Mouse (Mus musculus) cerebellum, postnatal 10 days (tissue): ENCODE results near the gene Stip1.

Source experiments
- DNase-seq, 2 experiments: peaks; one replicate each; pipeline ENCODE4 v3.0.0; 2021; ENCODE audit warnings: mixed read lengths in 2 of 2

Gene Stip1

DNA sequence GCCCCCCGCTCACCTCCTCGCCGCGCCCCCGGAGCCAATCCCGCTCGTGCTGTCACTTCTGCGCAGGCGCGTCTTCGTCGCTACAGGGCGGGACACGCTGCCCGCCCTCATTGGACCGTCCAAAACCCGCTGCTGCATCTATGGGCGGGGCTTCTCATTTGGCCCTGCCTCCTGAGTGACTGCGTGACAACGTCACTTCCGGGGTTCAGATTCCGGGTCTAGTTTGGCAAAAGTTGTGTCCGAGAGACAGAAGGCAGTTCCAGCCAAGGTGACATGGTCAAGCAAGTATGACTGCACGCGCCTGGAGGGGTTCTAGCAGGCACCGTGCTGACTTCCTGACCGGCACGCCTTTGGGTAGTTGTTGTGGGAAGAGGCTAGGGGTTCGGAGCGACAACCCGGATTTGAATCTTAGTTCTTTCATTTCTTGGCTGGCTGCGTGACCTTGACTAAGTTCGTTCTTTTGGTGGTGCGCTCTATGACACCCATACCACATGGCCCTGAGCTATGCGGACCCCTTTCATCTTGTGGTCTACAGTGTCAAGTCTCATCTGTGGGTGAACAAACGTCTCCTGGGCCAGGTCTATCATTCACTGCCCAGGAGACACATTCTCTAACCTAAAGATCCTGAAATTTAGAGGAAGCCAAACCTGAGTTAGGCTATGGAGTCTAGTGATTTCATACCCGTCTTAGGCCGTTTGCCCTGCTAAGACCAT lies 59.2 kb downstream of the Stip1 start, which contains the start of gene Fkbp2:
Gene Fkbp2 (minus strand): TSS at position 121 of the 713 bp plus-strand sequence.
- peak; percentile 99 to 100 for DNase-seq

DNA sequence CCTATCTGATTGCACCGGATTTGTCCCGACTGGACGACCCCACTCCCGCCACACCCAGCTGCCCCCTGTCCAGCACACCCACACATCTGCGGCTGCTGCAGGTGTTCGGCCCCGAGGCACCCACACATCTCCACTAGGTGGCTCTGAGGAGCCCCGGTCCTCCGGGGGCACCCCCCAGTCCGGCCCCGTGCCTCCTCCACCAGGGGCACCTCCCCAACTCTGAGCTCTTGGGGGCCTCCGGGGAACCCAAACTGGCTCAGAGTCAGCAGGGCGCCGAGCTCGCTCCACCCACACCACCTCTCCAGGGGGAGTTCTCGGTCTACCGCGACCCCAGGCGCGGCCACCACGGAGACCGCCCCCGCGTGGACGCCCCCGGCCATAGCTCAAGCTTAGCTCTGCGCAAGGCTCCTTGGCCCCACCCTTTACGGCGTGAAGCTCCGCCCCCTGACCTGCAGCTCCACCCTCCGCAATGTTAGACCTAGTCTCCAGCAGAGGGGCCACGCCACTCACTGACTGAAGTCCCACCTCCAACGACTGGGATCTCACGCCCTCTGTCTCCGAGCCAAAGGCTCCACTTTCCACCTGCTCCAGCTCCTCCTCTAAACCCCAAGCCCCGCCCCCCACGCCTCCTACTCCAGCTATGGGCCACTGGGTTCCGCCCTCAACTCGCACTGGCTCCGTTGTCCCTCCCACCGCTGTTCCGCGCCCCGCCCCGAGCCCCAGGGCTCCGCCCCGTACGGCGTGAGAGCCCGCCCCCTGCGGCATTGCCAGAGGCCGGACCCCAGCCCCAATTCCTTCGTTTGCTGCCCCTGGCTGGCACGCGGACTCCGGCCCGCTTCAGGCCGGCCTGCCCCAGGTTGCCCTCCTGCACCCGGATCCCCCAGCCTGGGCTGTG lies 60.0 kb downstream of the Stip1 start:
- peak; percentile 100 for DNase-seq

DNA sequence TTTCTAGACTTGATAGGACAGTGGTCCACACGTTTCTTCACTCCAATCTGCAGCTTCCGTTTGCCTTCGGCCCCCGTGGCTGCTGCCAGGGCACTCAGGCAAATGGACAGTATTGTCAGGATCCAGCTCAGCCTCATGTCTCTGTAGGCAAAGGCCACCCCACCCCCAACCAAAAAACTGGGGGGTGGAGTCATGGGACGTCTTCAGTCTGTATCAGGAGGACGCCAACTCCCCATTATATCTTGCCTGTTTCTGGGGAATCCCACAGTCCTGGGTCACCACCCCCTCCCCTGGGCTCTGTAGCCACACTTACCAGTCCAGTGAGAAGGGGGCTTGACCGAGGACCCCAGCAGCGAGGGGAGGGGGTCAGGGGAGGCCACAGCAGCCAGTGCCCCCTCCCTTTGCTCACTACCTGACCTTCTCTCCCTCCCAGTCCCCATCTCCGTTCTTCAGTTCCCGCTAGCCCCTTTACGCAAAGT lies 60.7 kb downstream of the Stip1 start:
- peak in 1 of 2 experiments; percentile 66 for DNase-seq

GRCm38 (mm10) chr19:6978639-6978974 lies 61.2 kb downstream of the Stip1 start:
- DNase-seq = no peak

DNA sequence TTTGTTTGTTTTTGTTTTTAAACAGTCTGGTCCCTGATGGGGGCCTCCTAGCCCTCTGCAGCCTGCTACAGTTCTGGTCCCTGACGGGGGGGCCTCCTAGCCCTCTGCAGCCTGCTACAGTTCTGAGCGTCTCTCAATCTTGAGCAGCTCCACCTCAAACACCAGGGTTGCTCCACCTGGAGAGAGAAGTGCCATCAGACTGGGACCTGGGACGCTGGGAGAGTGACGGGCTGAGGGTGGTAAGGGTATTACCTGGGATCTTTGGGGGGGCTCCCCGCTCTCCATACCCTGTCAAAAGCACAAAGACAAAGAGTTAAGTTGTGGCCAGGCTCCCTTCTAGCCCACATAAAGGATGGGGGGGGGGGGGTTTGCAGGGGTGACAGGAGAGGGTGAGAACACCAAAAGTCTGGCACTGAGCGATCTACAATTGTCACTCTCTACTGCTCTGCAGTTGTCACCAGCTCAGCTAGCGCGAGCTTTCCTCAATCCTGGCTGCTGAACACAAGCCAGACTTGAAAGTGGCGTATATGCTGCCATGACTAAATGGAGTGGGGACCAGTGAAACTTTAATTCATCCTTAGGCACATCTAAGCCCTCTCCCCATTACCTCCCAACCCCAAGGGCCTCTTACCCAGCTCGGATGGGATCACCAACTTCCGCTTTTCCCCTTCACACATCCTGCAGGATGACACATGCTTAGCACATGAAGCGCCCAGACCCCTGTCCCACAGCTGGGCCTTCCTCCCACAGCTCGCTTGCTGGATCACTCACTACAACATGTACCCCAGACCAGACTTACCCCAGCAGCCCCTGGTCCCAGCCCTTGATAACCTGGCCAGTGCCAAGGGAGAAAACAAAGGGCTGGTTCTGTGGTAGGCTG lies 61.8 kb downstream of the Stip1 start:
- DNase-seq = no peak

DNA sequence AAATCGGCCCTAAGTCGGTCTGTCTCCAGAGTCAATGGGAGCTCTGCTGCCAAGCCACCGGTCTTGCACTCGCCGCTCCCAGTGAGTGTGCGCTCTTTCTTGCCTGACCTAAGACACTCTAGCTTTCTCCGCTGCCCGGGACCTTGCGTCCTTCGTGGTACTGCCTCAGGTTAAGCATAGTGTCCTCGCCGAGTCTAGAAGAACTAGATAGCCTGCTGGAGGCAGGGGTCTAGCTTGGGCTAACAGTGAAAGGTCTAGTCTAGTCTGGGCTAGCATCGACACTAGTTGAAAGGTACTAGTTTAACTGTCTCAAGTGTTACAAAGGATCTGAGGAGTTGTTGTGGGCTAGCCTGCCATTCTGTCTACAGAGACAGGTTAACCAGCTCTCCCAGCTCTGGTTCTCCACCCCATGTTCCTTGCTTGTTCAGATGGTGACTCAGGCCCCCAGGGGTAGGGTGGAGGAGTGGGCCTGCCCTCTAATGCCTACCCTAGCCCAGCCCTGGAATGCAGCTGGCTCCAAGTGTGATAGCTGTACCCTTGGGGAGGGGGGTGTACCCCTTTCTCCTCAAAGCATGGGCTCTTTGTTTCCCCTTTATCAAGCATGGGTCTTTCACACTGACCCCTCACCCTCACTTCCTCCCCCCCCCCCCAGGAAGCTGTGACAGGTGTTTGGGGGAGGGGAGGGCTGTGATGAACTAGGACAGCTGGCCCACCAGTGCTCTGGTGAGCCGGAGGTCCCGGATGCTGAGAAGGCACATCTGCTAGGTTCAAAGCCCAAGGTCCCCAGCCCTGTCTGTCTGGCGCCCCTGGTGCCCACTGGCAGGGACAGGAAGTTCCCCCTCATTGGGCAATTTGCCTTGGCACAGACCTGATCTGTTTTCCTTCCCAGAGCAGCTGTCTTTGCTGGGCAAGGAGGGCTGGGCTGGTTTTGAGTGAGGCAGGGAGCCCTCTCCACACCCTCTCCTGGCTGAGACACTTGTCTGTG lies 63.9 kb downstream of the Stip1 start, which contains the start of gene Plcb3:
Gene Plcb3 (minus strand): TSS at position 934 of the 985 bp plus-strand sequence.
- DNase-seq = peak; percentile 92 to 95

GRCm38 (mm10) chr19:6974211-6975205 lies 65.3 kb downstream of the Stip1 start, which contains the start of gene Ppp1r14b:
Ppp1r14b (plus strand) TSS chr19:6974968.
- DNase-seq = peak; percentile 91 to 95

- DNase-seq = no peak
Measured at GRCm38 (mm10) chr19:6973581-6974190, 66.1 kb downstream of the Stip1 start.

- DNase-seq = no peak
Measured at GRCm38 (mm10) chr19:6972247-6972917, 67.4 kb downstream of the Stip1 start.

GRCm38 (mm10) chr19:6971644-6972043 lies 68.1 kb downstream of the Stip1 start:
- DNase-seq = no peak
